Mouse (Mus musculus): Measurements from ENCODE around the gene Lrrtm4. TPM values are rescaled to one million over a fixed set of nuclear protein-coding genes. Genes with fewer than 3 reads are reported as not detected.

The Lrrtm4 gene
- total RNA-seq (2012; rRNA removed): not detected in 2 replicates

- no peak within 1 kb of the TSS for H3K9ac ChIP-seq (ENCODE audit: insufficient read depth, low read depth, low read length, poor library complexity, severe bottlenecking)
These were observed at the start of gene Lrrtm4 for GRCm38 (mm10) chr6:80018765-80019164. TSS of gene Lrrtm4 (plus strand) at chr6:80018877.

GRCm38 (mm10) chr6:80019189-80019860 lies 648 bp downstream of the Lrrtm4 start:
- Histone ChIP-seq H3K36me3 (ENCODE audit: control insufficient read depth, insufficient read depth, low read length, poor library complexity, severe bottlenecking) (no peaks in the 10 kb centered on the region), H3K4me1 (ENCODE audit: control insufficient read depth in 2 of 2, insufficient read depth in 2 of 2, low read length in 2 of 2, poor library complexity in 1 of 2) (no peaks in the 10 kb centered on the region), H3K9ac (ENCODE audit: insufficient read depth, low read depth, low read length, poor library complexity, severe bottlenecking) (no peak overlapping the region), H3K9me3 (ENCODE audit: control insufficient read depth, insufficient read depth, low read depth, low read length) (no peaks in the 10 kb centered on the region), H3K4me3 (ENCODE audit: insufficient read depth in 1 of 2, low read depth in 1 of 2, low read length in 2 of 2, poor library complexity in 1 of 2, severe bottlenecking in 1 of 2) (no peak overlapping the region), H3K27ac (ENCODE audit: insufficient read depth, low read depth, low read length, poor library complexity, severe bottlenecking) (no peak overlapping the region)
- in situ Hi-C loops (cut with MboI; ENCODE audit: low sequenced_read_pairs in 2 of 2, unreplicated experiment in 2 of 2): no loop called here
- TF ChIP-seq HCFC1 (IDR thresholded peaks at IDR 0.05; ENCODE audit: borderline replicate concordance, insufficient read depth, low read length) (no peak), ZC3H11A (IDR thresholded peaks at IDR 0.05; ENCODE audit: borderline replicate concordance, low read depth, low read length) (no peak), MAFK (IDR thresholded peaks at IDR 0.05; ENCODE audit: insufficient read depth, low read depth, low read length) (no peak), CHD2 (IDR thresholded peaks at IDR 0.05; ENCODE audit: low read depth, low read length) (no peak), ZNF384 (IDR thresholded peaks at IDR 0.05; ENCODE audit: low read depth, low read length) (no peak)
- DNase-seq (ENCODE audit: low read depth, low spot score): no peak

More at GRCm38 (mm10) chr6:80018765-80019164, at the start of gene Lrrtm4:
- no peak for TF ChIP-seq MAFK (IDR thresholded peaks at IDR 0.05; ENCODE audit: insufficient read depth, low read depth, low read length)
- no peak for TF ChIP-seq ZNF384 (IDR thresholded peaks at IDR 0.05; ENCODE audit: low read depth, low read length)
- TF ChIP-seq CHD2 (IDR thresholded peaks at IDR 0.05; ENCODE audit: low read depth, low read length): no peak
- TF ChIP-seq ZC3H11A (IDR thresholded peaks at IDR 0.05; ENCODE audit: borderline replicate concordance, low read depth, low read length): no peak
- TF ChIP-seq HCFC1 (IDR thresholded peaks at IDR 0.05; ENCODE audit: borderline replicate concordance, insufficient read depth, low read length): no peak
- H3K36me3 ChIP-seq (ENCODE audit: control insufficient read depth, insufficient read depth, low read length, poor library complexity, severe bottlenecking): no peaks in the 10 kb centered on the region
- no peaks in the 10 kb centered on the region for H3K4me1 ChIP-seq (ENCODE audit: control insufficient read depth in 2 of 2, insufficient read depth in 2 of 2, low read length in 2 of 2, poor library complexity in 1 of 2)
- no peaks in the 10 kb centered on the region for H3K9me3 ChIP-seq (ENCODE audit: control insufficient read depth, insufficient read depth, low read depth, low read length)
- H3K27ac ChIP-seq (ENCODE audit: insufficient read depth, low read depth, low read length, poor library complexity, severe bottlenecking): no peak within 1 kb of the TSS
- DNase-seq (ENCODE audit: low read depth, low spot score): no peak
- H3K4me3 ChIP-seq (ENCODE audit: insufficient read depth in 1 of 2, low read depth in 1 of 2, low read length in 2 of 2, poor library complexity in 1 of 2, severe bottlenecking in 1 of 2): no peak within 1 kb of the TSS
- in situ Hi-C loops (cut with MboI; ENCODE audit: low sequenced_read_pairs in 2 of 2, unreplicated experiment in 2 of 2): no loop called here

- no peak for DNase-seq (ENCODE audit: low read depth, low spot score)
- H3K9ac ChIP-seq (ENCODE audit: insufficient read depth, low read depth, low read length, poor library complexity, severe bottlenecking): no peak overlapping the region
These were observed 1.2 kb downstream of the Lrrtm4 start for GRCm38 (mm10) chr6:80019861-80020230.

GRCm38 (mm10) chr6:80056849-80057248 lies 38.2 kb downstream of the Lrrtm4 start:
- H3K27ac ChIP-seq (ENCODE audit: insufficient read depth, low read depth, low read length, poor library complexity, severe bottlenecking): no peak overlapping the region
- no peaks in the 10 kb centered on the region for H3K4me1 ChIP-seq (ENCODE audit: control insufficient read depth in 2 of 2, insufficient read depth in 2 of 2, low read length in 2 of 2, poor library complexity in 1 of 2)
- no peaks in the 10 kb centered on the region for H3K9me3 ChIP-seq (ENCODE audit: control insufficient read depth, insufficient read depth, low read depth, low read length)
- in situ Hi-C loops (cut with MboI; ENCODE audit: low sequenced_read_pairs in 2 of 2, unreplicated experiment in 2 of 2): no loop called here
- TF ChIP-seq MAFK (IDR thresholded peaks at IDR 0.05; ENCODE audit: insufficient read depth, low read depth, low read length): no peak
- TF ChIP-seq ZNF384 (IDR thresholded peaks at IDR 0.05; ENCODE audit: low read depth, low read length): no peak
- no peak for TF ChIP-seq ZC3H11A (IDR thresholded peaks at IDR 0.05; ENCODE audit: borderline replicate concordance, low read depth, low read length)
- no peak for TF ChIP-seq HCFC1 (IDR thresholded peaks at IDR 0.05; ENCODE audit: borderline replicate concordance, insufficient read depth, low read length)
- no peak for TF ChIP-seq CHD2 (IDR thresholded peaks at IDR 0.05; ENCODE audit: low read depth, low read length)
- H3K9ac ChIP-seq (ENCODE audit: insufficient read depth, low read depth, low read length, poor library complexity, severe bottlenecking): no peak overlapping the region
- H3K36me3 ChIP-seq (ENCODE audit: control insufficient read depth, insufficient read depth, low read length, poor library complexity, severe bottlenecking): no peaks in the 10 kb centered on the region
- DNase-seq (ENCODE audit: low read depth, low spot score): peak; percentile 20
- no peak overlapping the region for H3K4me3 ChIP-seq (ENCODE audit: insufficient read depth in 1 of 2, low read depth in 1 of 2, low read length in 2 of 2, poor library complexity in 1 of 2, severe bottlenecking in 1 of 2)

More at GRCm38 (mm10) chr6:80019861-80020230, 1.2 kb downstream of the Lrrtm4 start:
- no peak for TF ChIP-seq CHD2 (IDR thresholded peaks at IDR 0.05; ENCODE audit: low read depth, low read length)
- no peak for TF ChIP-seq ZNF384 (IDR thresholded peaks at IDR 0.05; ENCODE audit: low read depth, low read length)
- no peak for TF ChIP-seq ZC3H11A (IDR thresholded peaks at IDR 0.05; ENCODE audit: borderline replicate concordance, low read depth, low read length)
- TF ChIP-seq HCFC1 (IDR thresholded peaks at IDR 0.05; ENCODE audit: borderline replicate concordance, insufficient read depth, low read length): no peak
- TF ChIP-seq MAFK (IDR thresholded peaks at IDR 0.05; ENCODE audit: insufficient read depth, low read depth, low read length): no peak
- no peaks in the 10 kb centered on the region for H3K4me1 ChIP-seq (ENCODE audit: control insufficient read depth in 2 of 2, insufficient read depth in 2 of 2, low read length in 2 of 2, poor library complexity in 1 of 2)
- no peak overlapping the region for H3K27ac ChIP-seq (ENCODE audit: insufficient read depth, low read depth, low read length, poor library complexity, severe bottlenecking)
- H3K36me3 ChIP-seq (ENCODE audit: control insufficient read depth, insufficient read depth, low read length, poor library complexity, severe bottlenecking): no peaks in the 10 kb centered on the region
- in situ Hi-C loops (cut with MboI; ENCODE audit: low sequenced_read_pairs in 2 of 2, unreplicated experiment in 2 of 2): no loop called here
- no peak overlapping the region for H3K4me3 ChIP-seq (ENCODE audit: insufficient read depth in 1 of 2, low read depth in 1 of 2, low read length in 2 of 2, poor library complexity in 1 of 2, severe bottlenecking in 1 of 2)
- H3K9me3 ChIP-seq (ENCODE audit: control insufficient read depth, insufficient read depth, low read depth, low read length): no peaks in the 10 kb centered on the region

Measured in ES-E14 (cell line).